Mouse (Mus musculus) lung, embryonic 16.5 days (tissue): ENCODE data around the gene Nup210l. TPM values are rescaled to one million over a fixed set of nuclear protein-coding genes. Genes with fewer than 3 reads are reported as not detected.
"Not testable (repeated sequence)": the region's sequence is repeated elsewhere in the genome, so short reads cannot be mapped to it uniquely, and the experiment has no call there.

ENCODE experiments used
- ATAC-seq: fragments of 200-750 bp; cut with Nextera tagmentation; 2 replicates; pipeline ENCODE4 v1.8.0; 2017; ENCODE audit warnings: low read depth, mild to moderate bottlenecking, moderate library complexity
- H3K27ac ChIP-seq: fragments of 300-500 bp; sonication (generic); 2 replicates; pipeline ENCODE4 v1.5.1; 2014; ENCODE audit warnings: mild to moderate bottlenecking, control low read depth, low read length
- H3K27me3 ChIP-seq: fragments of 300-500 bp; sonication (generic); 2 replicates; pipeline ENCODE4 v1.6.1; 2014; ENCODE audit warnings: low read depth, low read length, mixed read lengths; ENCODE audit not compliant: control insufficient read depth, insufficient read depth
- H3K36me3 ChIP-seq: fragments of 300-500 bp; sonication (generic); 2 replicates; pipeline ENCODE4 v1.6.1; 2014; ENCODE audit warnings: low read length; ENCODE audit not compliant: control insufficient read depth, insufficient read depth
- H3K4me1 ChIP-seq: fragments of 300-500 bp; sonication (generic); replicated peaks from 2 replicates; pipeline ENCODE4 v1.6.1; 2014; ENCODE audit warnings: low read length, mixed read lengths; ENCODE audit not compliant: control insufficient read depth, insufficient read depth
- H3K4me2 ChIP-seq: fragments of 300-500 bp; sonication (generic); 2 replicates; pipeline ENCODE4 v1.6.1; 2014; ENCODE audit warnings: low read depth, low read length, control low read depth
- H3K4me3 ChIP-seq: fragments of 300-500 bp; sonication (generic); 2 replicates; pipeline ENCODE4 v1.5.1; 2014; ENCODE audit warnings: mild to moderate bottlenecking, low read length, control low read depth
- H3K9ac ChIP-seq: fragments of 300-500 bp; sonication (generic); 2 replicates; pipeline ENCODE4 v1.6.1; 2014; ENCODE audit warnings: low read length, control low read depth
- H3K9me3 ChIP-seq: fragments of 300-500 bp; sonication (generic); 2 replicates; pipeline ENCODE4 v1.6.1; 2016; ENCODE audit warnings: low read length; ENCODE audit not compliant: control insufficient read depth
- WGBS: fragments of 180-500 bp; shearing (Covaris S2); extraction: QIAGEN DNeasy Blood & Tissue Kit; methylation state at CpG from one replicate; pipeline ENCODE4 v1.1.7; 2014; 5-methylcytosine and 5-hydroxymethylcytosine counted together
- polyA plus RNA-seq: library from polyadenylated mRNA; unstranded; fragments of >200 nt; fragmentation: Nextera tagmentation; extraction: Ambion mirVana; gene quantifications from 2 replicates; pipeline ENCODE4 v1.2.1, GENCODE M21; 2015

Nup210l gene
- polyA plus RNA-seq, 1 experiment from 2014 or later, result 0.41 TPM

GRCm38 (mm10) chr3:90242984-90243775, 139.2 kb downstream of the Nup210l start, which contains the start of gene Creb3l4:
Gene Creb3l4 (minus strand): TSS chr3:90243512.
- H3K4me2 ChIP-seq, result peak within 1 kb of the TSS; percentile 72
- peak within 1 kb of the TSS; percentile 48 for H3K4me3 ChIP-seq
- H3K36me3 ChIP-seq, result no peaks in the 10 kb centered on the region
- peaks cover 7% of the 10 kb centered on the region for H3K4me1 ChIP-seq
- H3K9me3 ChIP-seq, result no peaks in the 10 kb centered on the region
- H3K27me3 ChIP-seq, result no peaks in the 10 kb centered on the region
- H3K27ac ChIP-seq, result peak within 1 kb of the TSS; percentile 43
- ATAC-seq, result peak; percentile 63
- H3K9ac ChIP-seq, result peak within 1 kb of the TSS; percentile 57
- 5% methylated on average over 19 of the region's 19 CpGs for WGBS

GRCm38 (mm10) chr3:90245406-90245805, 141.5 kb downstream of the Nup210l start:
- no peak overlapping the region for H3K4me3 ChIP-seq
- no peak for ATAC-seq
- H3K27ac ChIP-seq, result no peak overlapping the region
- no peak overlapping the region for H3K9ac ChIP-seq
- peaks cover 12% of the 10 kb centered on the region for H3K4me1 ChIP-seq
- no peak overlapping the region for H3K4me2 ChIP-seq
- WGBS, result 59% methylated on average over 2 of the region's 2 CpGs
- H3K27me3 ChIP-seq, result no peaks in the 10 kb centered on the region
- no peaks in the 10 kb centered on the region for H3K36me3 ChIP-seq
- no peaks in the 10 kb centered on the region for H3K9me3 ChIP-seq

DNA sequence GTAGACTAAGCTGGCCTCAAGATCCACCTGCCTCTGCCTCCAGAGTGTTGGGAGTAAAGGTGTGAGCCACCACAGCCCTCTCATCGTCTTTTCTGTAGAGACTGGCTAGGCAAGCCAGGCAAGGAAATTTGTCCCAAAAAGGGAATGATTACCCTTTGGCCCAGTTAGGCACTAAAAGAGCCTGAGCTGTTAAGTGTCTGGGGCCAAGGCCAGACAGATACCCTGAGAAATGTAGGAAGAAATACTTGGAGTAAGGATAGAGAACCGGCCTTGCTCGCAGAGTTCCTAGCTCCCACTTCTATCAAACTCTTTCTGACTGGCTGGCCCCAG, 143.7 kb downstream of the Nup210l start:
- Histone ChIP-seq H3K36me3 (peaks cover 10% of the 10 kb centered on the region), H3K27ac (peak overlapping the region; percentile 97), H3K9me3 (no peaks in the 10 kb centered on the region), H3K4me2 (peak overlapping the region; percentile 72), H3K9ac (peak overlapping the region; percentile 76), H3K27me3 (no peaks in the 10 kb centered on the region), H3K4me1 (peaks cover 12% of the 10 kb centered on the region), H3K4me3 (peak overlapping the region; percentile 87)
- no peak for ATAC-seq
- under 1% methylated on average over 3 of the region's 3 CpGs for WGBS

- H3K9me3 ChIP-seq, result no peaks in the 10 kb centered on the region
- H3K36me3 ChIP-seq, result peaks cover 10% of the 10 kb centered on the region
- H3K9ac ChIP-seq, result peak within 1 kb of the TSS; percentile 90
- H3K4me3 ChIP-seq, result peak within 1 kb of the TSS; percentile 87
- WGBS, result 0% methylated on average over 44 of the region's 44 CpGs
- peak; percentile 96 for ATAC-seq
- H3K4me1 ChIP-seq, result peaks cover 9% of the 10 kb centered on the region
- H3K4me2 ChIP-seq, result peak within 1 kb of the TSS; percentile 80
- H3K27me3 ChIP-seq, result no peaks in the 10 kb centered on the region
- peak within 1 kb of the TSS; percentile 97 for H3K27ac ChIP-seq
Measured at GRCm38 (mm10) chr3:90247960-90248745, 144.2 kb downstream of the Nup210l start, which contains the start of gene Slc39a1. Gene Slc39a1 (plus strand): TSS chr3:90248172.

- no peak; the same call in 1 of the 2 replicates for ATAC-seq
- Histone ChIP-seq H3K9ac (peak overlapping the region; percentile 90), H3K27me3 (no peaks in the 10 kb centered on the region), H3K9me3 (no peaks in the 10 kb centered on the region), H3K27ac (peak overlapping the region; percentile 97), H3K4me3 (peak overlapping the region; percentile 87), H3K4me1 (peaks cover 9% of the 10 kb centered on the region), H3K4me2 (peak overlapping the region; percentile 80), H3K36me3 (peaks cover 10% of the 10 kb centered on the region)
- 0% methylated on average over 10 of the region's 10 CpGs for WGBS
Measured at GRCm38 (mm10) chr3:90248746-90249100, 144.8 kb downstream of the Nup210l start.

GRCm38 (mm10) chr3:90250791-90251190, 146.9 kb downstream of the Nup210l start:
- H3K27ac ChIP-seq, result no peak overlapping the region
- no peaks in the 10 kb centered on the region for H3K9me3 ChIP-seq
- no peak overlapping the region for H3K9ac ChIP-seq
- H3K4me2 ChIP-seq, result no peak overlapping the region
- WGBS, result 73% methylated on average over 6 of the region's 6 CpGs
- no peaks in the 10 kb centered on the region for H3K27me3 ChIP-seq
- no peak for ATAC-seq
- H3K4me1 ChIP-seq, result peaks cover 16% of the 10 kb centered on the region
- no peak overlapping the region for H3K4me3 ChIP-seq
- peaks cover 10% of the 10 kb centered on the region for H3K36me3 ChIP-seq

DNA sequence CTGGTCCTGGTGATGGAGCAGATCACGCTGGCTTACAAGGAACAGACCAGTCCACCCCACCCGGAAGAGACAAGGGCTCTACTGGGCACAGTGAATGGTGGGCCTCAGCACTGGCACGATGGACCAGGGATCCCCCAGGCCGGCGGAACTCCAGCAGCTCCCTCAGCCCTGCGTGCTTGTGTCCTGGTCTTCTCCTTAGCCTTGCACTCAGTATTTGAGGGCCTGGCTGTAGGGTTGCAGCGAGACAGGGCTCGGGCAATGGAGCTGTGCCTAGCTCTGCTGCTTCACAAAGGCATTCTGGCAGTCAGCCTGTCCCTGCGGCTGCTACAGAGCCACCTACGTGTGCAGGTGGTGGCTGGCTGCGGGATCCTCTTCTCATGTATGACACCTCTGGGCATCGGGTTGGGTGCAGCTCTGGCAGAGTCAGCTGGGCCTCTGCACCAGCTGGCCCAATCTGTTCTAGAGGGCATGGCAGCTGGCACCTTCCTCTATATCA, 147.8 kb downstream of the Nup210l start:
- 94% methylated on average over 10 of the region's 12 CpGs for WGBS
- not testable (repeated sequence) for H3K27me3 ChIP-seq, H3K36me3 ChIP-seq, H3K4me2 ChIP-seq, H3K27ac ChIP-seq, H3K9ac ChIP-seq, H3K4me3 ChIP-seq, ATAC-seq, H3K9me3 ChIP-seq
- H3K4me1 ChIP-seq, result peaks cover 21% of the 10 kb centered on the region

DNA sequence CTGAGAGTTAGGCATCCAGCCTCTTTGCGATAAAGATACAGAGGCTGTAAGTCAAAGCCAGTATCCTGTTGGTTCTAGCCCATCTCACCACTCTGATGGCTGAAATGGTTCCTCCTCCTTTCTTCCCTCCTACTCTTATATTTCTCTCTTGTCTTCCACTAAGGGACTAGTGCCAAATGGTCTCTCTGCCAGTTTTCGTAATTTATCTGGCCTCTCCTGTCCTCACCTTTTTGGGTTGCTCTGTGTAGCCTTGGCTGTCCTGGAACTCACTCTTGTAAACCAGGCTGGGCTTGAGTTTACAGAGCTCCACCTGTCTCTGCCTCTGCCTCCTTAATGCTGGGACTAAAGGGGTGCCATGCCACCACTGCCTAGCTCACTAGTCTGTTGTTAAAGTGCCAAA, 148.7 kb downstream of the Nup210l start:
- Histone ChIP-seq H3K36me3 (peaks cover 14% of the 10 kb centered on the region), H3K4me1 (peaks cover 18% of the 10 kb centered on the region)
- not testable (repeated sequence) for ATAC-seq, H3K4me2 ChIP-seq, H3K4me3 ChIP-seq, H3K27me3 ChIP-seq, H3K9me3 ChIP-seq, H3K27ac ChIP-seq, H3K9ac ChIP-seq
- 88% methylated on average over 2 of the region's 2 CpGs for WGBS

GRCm38 (mm10) chr3:90253174-90253573, 149.2 kb downstream of the Nup210l start:
- ATAC-seq, H3K27ac ChIP-seq, H3K9me3 ChIP-seq, H3K4me3 ChIP-seq, H3K27me3 ChIP-seq, H3K4me2 ChIP-seq, H3K9ac ChIP-seq: not testable (repeated sequence)
- Histone ChIP-seq H3K36me3 (peaks cover 14% of the 10 kb centered on the region), H3K4me1 (peaks cover 18% of the 10 kb centered on the region)
- 80% methylated on average over 1 of the region's 1 CpGs for WGBS
